Mouse (Mus musculus): ENCODE measurements around the gene Oxt. TPM values are rescaled to one million over a fixed set of nuclear protein-coding genes. Genes with fewer than 3 reads are reported as not detected.

Gene Oxt
- polyA plus RNA-seq, 1 experiment, result not detected

DNA sequence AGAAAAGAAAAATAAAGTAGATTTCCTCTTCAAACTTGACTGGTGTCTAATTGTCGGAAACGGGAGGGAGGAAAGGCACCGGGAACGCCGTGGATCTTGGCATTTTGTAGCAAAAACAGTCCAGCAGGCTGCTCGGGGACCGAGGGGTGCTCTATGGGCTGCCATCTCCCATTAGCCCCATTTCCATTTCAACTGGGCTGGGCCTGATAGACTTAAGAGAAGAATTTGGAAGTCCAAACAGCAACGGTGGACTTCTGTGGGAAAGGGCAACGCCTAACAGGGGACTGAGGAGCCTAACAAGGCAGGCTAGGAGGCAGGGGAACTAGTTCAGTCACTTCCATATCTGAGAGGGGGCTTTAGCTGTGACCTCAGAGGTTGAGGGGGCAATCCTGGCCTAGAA is 1.0 kb downstream of the Oxt start:
- TF ChIP-seq CTCF (IDR thresholded peaks at IDR 0.05; ENCODE audit: control insufficient read depth, insufficient read depth, insufficient replicate concordance, low read depth, low read length), result no peak
- no peak for TF ChIP-seq POLR2A (IDR thresholded peaks at IDR 0.05; ENCODE audit: control insufficient read depth, low read depth, low read length)
- no peak overlapping the region for H3K27ac ChIP-seq (ENCODE audit: control insufficient read depth, insufficient read depth, low read depth, low read length)
- H3K4me3 ChIP-seq (ENCODE audit: control insufficient read depth, low read depth, low read length), result no peak overlapping the region
- H3K4me1 ChIP-seq (ENCODE audit: control insufficient read depth, insufficient read depth, low read length), result peaks cover 10% of the 10 kb centered on the region
- H3K27me3 ChIP-seq (ENCODE audit: control insufficient read depth, insufficient read depth, low read length), result no peaks in the 10 kb centered on the region
- H3K36me3 ChIP-seq (ENCODE audit: control insufficient read depth, insufficient read depth, low read length), result no peaks in the 10 kb centered on the region

DNA sequence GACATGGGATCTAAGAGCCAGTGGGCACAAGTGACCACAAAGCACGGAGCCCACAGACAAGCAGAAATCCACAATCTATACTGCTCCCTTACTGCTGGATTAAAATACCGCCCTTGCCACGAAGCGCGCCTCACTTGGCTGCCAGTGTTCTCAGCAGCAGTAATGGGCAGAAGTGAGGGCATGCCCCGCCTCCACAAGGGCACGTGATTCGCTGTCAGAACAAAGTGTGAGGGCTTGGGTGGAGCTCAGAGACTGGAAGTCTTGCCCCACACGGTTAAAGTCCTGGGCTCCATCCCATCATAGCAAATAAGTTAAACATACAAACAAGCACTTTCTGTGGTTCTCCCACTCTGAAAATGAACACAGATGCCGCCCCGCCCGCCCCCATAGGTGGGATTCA is 1.7 kb downstream of the Oxt start:
- Histone ChIP-seq H3K36me3 (ENCODE audit: control insufficient read depth, insufficient read depth, low read length) (no peaks in the 10 kb centered on the region), H3K4me3 (ENCODE audit: control insufficient read depth, low read depth, low read length) (no peak overlapping the region), H3K27me3 (ENCODE audit: control insufficient read depth, insufficient read depth, low read length) (no peaks in the 10 kb centered on the region), H3K4me1 (ENCODE audit: control insufficient read depth, insufficient read depth, low read length) (peaks cover 10% of the 10 kb centered on the region), H3K27ac (ENCODE audit: control insufficient read depth, insufficient read depth, low read depth, low read length) (no peak overlapping the region)
- TF ChIP-seq CTCF (IDR thresholded peaks at IDR 0.05; ENCODE audit: control insufficient read depth, insufficient read depth, insufficient replicate concordance, low read depth, low read length) (no peak), POLR2A (IDR thresholded peaks at IDR 0.05; ENCODE audit: control insufficient read depth, low read depth, low read length) (no peak)

DNA sequence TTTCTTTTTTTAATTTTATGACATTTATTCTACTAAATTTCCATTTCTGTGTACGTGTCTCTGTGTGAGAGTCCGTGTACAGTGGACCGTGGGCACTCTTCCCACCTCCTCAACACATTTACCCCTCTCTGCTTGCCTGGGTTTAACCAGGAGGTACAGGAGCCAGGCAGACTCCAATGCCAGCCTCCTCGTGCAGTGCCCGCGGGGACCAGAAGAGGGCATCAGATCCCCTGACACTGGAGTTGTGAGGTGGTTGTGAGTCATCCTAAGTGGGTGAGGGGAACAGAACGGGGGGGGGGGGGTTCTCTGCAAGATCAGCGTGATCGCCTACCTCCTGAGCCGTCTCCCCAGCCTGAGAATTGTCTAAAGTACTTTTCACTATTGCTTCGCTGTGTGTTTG is 2.2 kb downstream of the Oxt start:
- Histone ChIP-seq H3K27ac (ENCODE audit: control insufficient read depth, insufficient read depth, low read depth, low read length) (no peak overlapping the region), H3K27me3 (ENCODE audit: control insufficient read depth, insufficient read depth, low read length) (no peaks in the 10 kb centered on the region), H3K4me3 (ENCODE audit: control insufficient read depth, low read depth, low read length) (no peak overlapping the region), H3K36me3 (ENCODE audit: control insufficient read depth, insufficient read depth, low read length) (no peaks in the 10 kb centered on the region), H3K4me1 (ENCODE audit: control insufficient read depth, insufficient read depth, low read length) (peaks cover 10% of the 10 kb centered on the region)
- peak; percentile 58; the same call in 1 of the 2 replicates for TF ChIP-seq CTCF (IDR thresholded peaks at IDR 0.05; ENCODE audit: control insufficient read depth, insufficient read depth, insufficient replicate concordance, low read depth, low read length)
- TF ChIP-seq POLR2A (IDR thresholded peaks at IDR 0.05; ENCODE audit: control insufficient read depth, low read depth, low read length), result no peak

DNA sequence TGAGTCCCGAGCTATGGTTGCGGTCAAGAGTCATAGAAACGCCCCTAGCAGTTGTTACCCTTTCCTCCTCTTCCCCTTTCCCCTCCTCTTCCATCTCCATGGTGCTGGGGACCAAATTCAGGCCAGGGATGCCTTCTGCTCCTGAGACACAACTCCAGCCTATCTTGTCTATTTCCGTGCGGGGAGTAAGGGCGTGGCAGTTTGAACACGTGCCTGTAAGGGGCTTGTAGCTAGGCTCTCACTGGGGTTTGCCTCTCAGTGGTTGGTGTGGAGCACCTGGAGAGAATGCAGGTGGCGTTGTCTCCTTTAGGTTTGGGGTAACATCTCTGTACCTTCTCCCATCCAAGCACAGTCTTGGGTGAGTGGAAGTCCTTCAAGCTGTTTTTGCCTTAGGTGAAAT is 3.8 kb downstream of the Oxt start:
- Histone ChIP-seq H3K36me3 (ENCODE audit: control insufficient read depth, insufficient read depth, low read length) (no peaks in the 10 kb centered on the region), H3K27ac (ENCODE audit: control insufficient read depth, insufficient read depth, low read depth, low read length) (no peak overlapping the region), H3K4me3 (ENCODE audit: control insufficient read depth, low read depth, low read length) (no peak overlapping the region), H3K4me1 (ENCODE audit: control insufficient read depth, insufficient read depth, low read length) (peaks cover 10% of the 10 kb centered on the region), H3K27me3 (ENCODE audit: control insufficient read depth, insufficient read depth, low read length) (no peaks in the 10 kb centered on the region)
- TF ChIP-seq POLR2A (IDR thresholded peaks at IDR 0.05; ENCODE audit: control insufficient read depth, low read depth, low read length) (no peak), CTCF (IDR thresholded peaks at IDR 0.05; ENCODE audit: control insufficient read depth, insufficient read depth, insufficient replicate concordance, low read depth, low read length) (no peak)

DNA sequence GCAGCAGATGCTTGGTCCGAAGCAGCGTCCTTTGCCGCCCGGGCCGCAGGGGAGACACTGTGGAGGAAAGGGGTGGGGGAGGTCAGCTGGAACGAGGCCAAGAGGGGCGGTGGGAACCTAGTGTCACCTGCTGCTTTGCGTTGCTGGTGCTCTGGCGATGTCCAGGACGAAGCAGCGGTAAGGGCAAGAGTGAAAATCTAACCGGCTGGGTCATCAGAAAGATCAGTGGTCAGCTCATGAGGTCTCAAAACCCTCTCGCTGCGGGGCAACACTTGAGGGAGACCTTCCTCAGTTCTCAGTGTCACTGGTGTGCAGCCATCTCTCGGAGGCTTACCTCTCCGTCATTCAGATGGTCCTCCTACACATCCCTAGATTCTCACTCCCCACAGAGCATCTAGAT is 5.2 kb downstream of the Oxt start:
- Histone ChIP-seq H3K4me3 (ENCODE audit: control insufficient read depth, low read depth, low read length) (no peak overlapping the region), H3K36me3 (ENCODE audit: control insufficient read depth, insufficient read depth, low read length) (no peaks in the 10 kb centered on the region), H3K27ac (ENCODE audit: control insufficient read depth, insufficient read depth, low read depth, low read length) (no peak overlapping the region), H3K27me3 (ENCODE audit: control insufficient read depth, insufficient read depth, low read length) (no peaks in the 10 kb centered on the region), H3K4me1 (ENCODE audit: control insufficient read depth, insufficient read depth, low read length) (peaks cover 9% of the 10 kb centered on the region)
- TF ChIP-seq CTCF (IDR thresholded peaks at IDR 0.05; ENCODE audit: control insufficient read depth, insufficient read depth, insufficient replicate concordance, low read depth, low read length) (no peak), POLR2A (IDR thresholded peaks at IDR 0.05; ENCODE audit: control insufficient read depth, low read depth, low read length) (no peak)

DNA sequence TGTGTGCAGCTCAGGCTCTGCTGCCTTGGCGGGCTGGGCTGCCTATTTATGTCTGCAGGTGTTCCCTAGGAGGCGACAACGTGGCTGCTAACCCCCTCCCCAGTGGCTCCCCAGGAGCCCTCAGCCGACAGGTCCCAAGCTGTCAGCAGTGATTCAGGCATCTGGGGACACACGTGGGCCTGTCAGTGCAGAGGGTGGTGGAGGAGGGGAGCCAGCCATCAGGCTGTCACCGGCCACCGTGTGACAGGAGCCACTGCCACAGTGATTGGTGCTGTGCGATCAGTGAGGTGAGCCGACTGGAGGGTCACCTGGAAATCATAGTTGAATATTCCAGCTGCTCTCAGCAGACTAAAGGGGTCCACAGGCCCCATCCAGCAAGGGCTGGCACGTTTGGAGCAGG is 6.6 kb downstream of the Oxt start, which contains the start of gene Avp:
TSS of gene Avp (minus strand) at position 3 of the 400 bp plus-strand sequence.
- no peak within 1 kb of the TSS for H3K27ac ChIP-seq (ENCODE audit: control insufficient read depth, insufficient read depth, low read depth, low read length)
- H3K4me3 ChIP-seq (ENCODE audit: control insufficient read depth, low read depth, low read length), result no peak within 1 kb of the TSS
- no peaks in the 10 kb centered on the region for H3K27me3 ChIP-seq (ENCODE audit: control insufficient read depth, insufficient read depth, low read length)

DNA sequence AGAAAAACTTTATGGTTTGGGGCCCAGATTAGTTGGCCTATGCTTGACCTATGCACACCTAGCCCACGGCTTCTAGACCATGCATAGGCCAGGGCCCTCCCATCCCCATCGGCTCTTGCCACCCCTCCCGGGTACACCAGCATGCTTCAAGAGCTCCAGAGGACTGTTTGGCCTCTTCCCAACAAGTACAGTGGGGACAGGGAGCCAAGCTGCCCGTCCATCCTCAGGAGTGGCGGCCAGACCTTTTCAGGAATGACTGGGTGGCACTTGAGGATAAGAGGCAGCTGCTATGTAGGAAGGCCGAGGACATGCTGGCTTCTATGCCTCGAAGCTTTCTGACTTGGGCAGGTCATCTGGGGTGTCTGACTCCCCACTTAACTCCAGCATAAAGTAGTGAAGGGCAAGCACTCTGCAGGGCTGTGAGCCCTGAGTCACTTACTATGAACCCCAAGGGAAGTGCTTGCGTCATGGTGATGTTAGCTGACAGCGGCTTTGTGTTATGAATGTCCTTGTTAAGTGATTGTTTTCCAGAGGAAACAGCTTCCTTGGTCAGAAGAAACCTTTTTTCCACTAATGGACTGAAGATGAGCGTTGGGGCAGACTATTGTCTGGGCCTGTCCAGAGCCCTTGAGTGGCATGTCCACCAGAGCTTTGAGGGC is 8.1 kb downstream of the Oxt start:
- Histone ChIP-seq H3K36me3 (ENCODE audit: control insufficient read depth, insufficient read depth, low read length) (no peaks in the 10 kb centered on the region), H3K4me3 (ENCODE audit: control insufficient read depth, low read depth, low read length) (no peak overlapping the region), H3K27me3 (ENCODE audit: control insufficient read depth, insufficient read depth, low read length) (no peaks in the 10 kb centered on the region), H3K4me1 (ENCODE audit: control insufficient read depth, insufficient read depth, low read length) (peaks cover 5% of the 10 kb centered on the region), H3K27ac (ENCODE audit: control insufficient read depth, insufficient read depth, low read depth, low read length) (no peak overlapping the region)
- no peak for TF ChIP-seq POLR2A (IDR thresholded peaks at IDR 0.05; ENCODE audit: control insufficient read depth, low read depth, low read length)
- no peak for TF ChIP-seq CTCF (IDR thresholded peaks at IDR 0.05; ENCODE audit: control insufficient read depth, insufficient read depth, insufficient replicate concordance, low read depth, low read length)

More for the DNA sequence above, 6.6 kb downstream of the Oxt start, which contains the start of gene Avp:
- H3K4me1 ChIP-seq (ENCODE audit: control insufficient read depth, insufficient read depth, low read length), result peaks cover 7% of the 10 kb centered on the region
- H3K36me3 ChIP-seq (ENCODE audit: control insufficient read depth, insufficient read depth, low read length), result no peaks in the 10 kb centered on the region
- TF ChIP-seq POLR2A (IDR thresholded peaks at IDR 0.05; ENCODE audit: control insufficient read depth, low read depth, low read length), result no peak
- TF ChIP-seq CTCF (IDR thresholded peaks at IDR 0.05; ENCODE audit: control insufficient read depth, insufficient read depth, insufficient replicate concordance, low read depth, low read length), result no peak

All from testis, adult 2 months (tissue).